Mouse (Mus musculus): ENCODE results near the gene Ppp1r13b. TPM values are rescaled to one million over a fixed set of nuclear protein-coding genes. Genes with fewer than 3 reads are reported as not detected.
"Not testable (repeated sequence)": the region's sequence is repeated elsewhere in the genome, so short reads cannot be mapped to it uniquely, and the experiment has no call there.

The Ppp1r13b gene
- 7.3 and 8.1 TPM in 2 replicates for polyA plus RNA-seq (2016; fragmentation: Nextera tagmentation; extraction: Ambion mirVana)

GRCm38 (mm10) chr12:111907970-111908681 lies at the start of gene Ppp1r13b:
Gene Ppp1r13b, minus strand, starts transcription at chr12:111908110.
- Histone ChIP-seq H3K4me3 (peak within 1 kb of the TSS; percentile 85), H3K4me2 (peak within 1 kb of the TSS; percentile 99), H3K27ac (peak within 1 kb of the TSS; percentile 98), H3K36me3 (no peaks in the 10 kb centered on the region), H3K27me3 (replicated peaks) (peaks cover 4% of the 10 kb centered on the region), H3K9ac (peak within 1 kb of the TSS; percentile 82), H3K4me1 (peaks cover 35% of the 10 kb centered on the region), H3K9me3 (replicated peaks) (no peaks in the 10 kb centered on the region)
- WGBS (ENCODE audit: insufficient replicate concordance), result 2% methylated on average over 76 of the region's 80 CpGs
- ATAC-seq, result peak; percentile 94

- 70% methylated on average over 5 of the region's 5 CpGs for WGBS (ENCODE audit: insufficient replicate concordance)
- Histone ChIP-seq H3K9me3 (replicated peaks) (no peaks in the 10 kb centered on the region; the same call in 1 of the 2 replicates), H3K9ac (no peak overlapping the region), H3K27me3 (replicated peaks) (no peaks in the 10 kb centered on the region), H3K4me1 (peaks cover 12% of the 10 kb centered on the region; the same call in 1 of the 2 replicates), H3K4me3 (no peak overlapping the region), H3K27ac (no peak overlapping the region), H3K36me3 (peaks cover 21% of the 10 kb centered on the region), H3K4me2 (no peak overlapping the region)
- ATAC-seq, result no peak
Observed at GRCm38 (mm10) chr12:111956173-111956572, 48.3 kb upstream of the Ppp1r13b start.

GRCm38 (mm10) chr12:111951701-111952100 lies 43.8 kb upstream of the Ppp1r13b start:
- Histone ChIP-seq H3K27me3 (replicated peaks) (no peaks in the 10 kb centered on the region), H3K36me3 (no peaks in the 10 kb centered on the region), H3K4me1 (0 out of 2 replicates have a peak, but pooled peaks cover 7% of the 10 kb centered on the region), H3K4me2 (no peak overlapping the region), H3K9me3 (replicated peaks) (no peaks in the 10 kb centered on the region), H3K4me3 (no peak overlapping the region), H3K27ac (no peak overlapping the region), H3K9ac (no peak overlapping the region)
- WGBS (ENCODE audit: insufficient replicate concordance), result 64% methylated on average over 5 of the region's 5 CpGs
- no peak for ATAC-seq

- 58% methylated on average over 5 of the region's 5 CpGs for WGBS (ENCODE audit: insufficient replicate concordance)
- no peak overlapping the region for H3K27ac ChIP-seq
- H3K36me3 ChIP-seq, result no peaks in the 10 kb centered on the region
- ATAC-seq, result no peak
- no peak overlapping the region for H3K4me2 ChIP-seq
- peaks cover 16% of the 10 kb centered on the region for H3K4me1 ChIP-seq
- no peak overlapping the region for H3K9ac ChIP-seq
- H3K9me3 ChIP-seq (replicated peaks), result no peaks in the 10 kb centered on the region
- H3K27me3 ChIP-seq (replicated peaks), result no peaks in the 10 kb centered on the region
- no peak overlapping the region for H3K4me3 ChIP-seq
Observed at GRCm38 (mm10) chr12:111950486-111950885, 42.6 kb upstream of the Ppp1r13b start.

GRCm38 (mm10) chr12:111946716-111947115 lies 38.8 kb upstream of the Ppp1r13b start:
- no peak for ATAC-seq
- H3K4me3 ChIP-seq, result no peak overlapping the region

GRCm38 (mm10) chr12:111945765-111946655 lies 38.1 kb upstream of the Ppp1r13b start:
- 15% methylated on average over 12 of the region's 15 CpGs for WGBS (ENCODE audit: insufficient replicate concordance)
- peak overlapping the region; percentile 64 for H3K9ac ChIP-seq

More at GRCm38 (mm10) chr12:111946716-111947115, 38.8 kb upstream of the Ppp1r13b start:
- Histone ChIP-seq H3K9me3 (replicated peaks) (no peaks in the 10 kb centered on the region), H3K27me3 (replicated peaks) (no peaks in the 10 kb centered on the region), H3K4me2 (no peak overlapping the region), H3K9ac (no peak overlapping the region), H3K27ac (peak overlapping the region; percentile 68), H3K4me1 (peaks cover 49% of the 10 kb centered on the region), H3K36me3 (peaks cover 7% of the 10 kb centered on the region; the same call in 1 of the 2 replicates)
- WGBS (ENCODE audit: insufficient replicate concordance), result 18% methylated on average over 2 of the region's 2 CpGs

GRCm38 (mm10) chr12:111945115-111945514 lies 37.2 kb upstream of the Ppp1r13b start:
- Histone ChIP-seq H3K4me1 (peaks cover 50% of the 10 kb centered on the region), H3K27ac (peak overlapping the region; percentile 94), H3K4me3 (peak overlapping the region; percentile 57), H3K9me3 (replicated peaks) (no peaks in the 10 kb centered on the region), H3K27me3 (replicated peaks) (no peaks in the 10 kb centered on the region), H3K9ac (peak overlapping the region; percentile 64), H3K36me3 (peaks cover 7% of the 10 kb centered on the region; the same call in 1 of the 2 replicates), H3K4me2 (peak overlapping the region; percentile 73)
- ATAC-seq, result peak; percentile 50
- WGBS (ENCODE audit: insufficient replicate concordance), result 3% methylated on average over 8 of the region's 8 CpGs

More at GRCm38 (mm10) chr12:111945765-111946655, 38.1 kb upstream of the Ppp1r13b start:
- H3K36me3 ChIP-seq; H3K27me3 ChIP-seq (replicated peaks); H3K9me3 ChIP-seq (replicated peaks); H3K4me3 ChIP-seq: not testable (repeated sequence)
- peak overlapping the region; percentile 73 for H3K4me2 ChIP-seq
- H3K27ac ChIP-seq, result peak overlapping the region; percentile 94
- peaks cover 50% of the 10 kb centered on the region for H3K4me1 ChIP-seq
- ATAC-seq, result peak; percentile 74

GRCm38 (mm10) chr12:111944065-111944987 lies 36.4 kb upstream of the Ppp1r13b start:
- peak overlapping the region; percentile 57 for H3K4me3 ChIP-seq
- peak overlapping the region; percentile 73 for H3K9ac ChIP-seq
- not testable (repeated sequence) for H3K9me3 ChIP-seq (replicated peaks); H3K27me3 ChIP-seq (replicated peaks); H3K36me3 ChIP-seq
- peaks cover 51% of the 10 kb centered on the region for H3K4me1 ChIP-seq
- H3K27ac ChIP-seq, result peak overlapping the region; percentile 94
- H3K4me2 ChIP-seq, result peak overlapping the region; percentile 73
- ATAC-seq, result peak; percentile 80
- 5% methylated on average over 18 of the region's 20 CpGs for WGBS (ENCODE audit: insufficient replicate concordance)

- Histone ChIP-seq H3K27ac (peak overlapping the region; percentile 94), H3K4me1 (peaks cover 56% of the 10 kb centered on the region), H3K9me3 (replicated peaks) (no peaks in the 10 kb centered on the region), H3K4me2 (peak overlapping the region; percentile 73), H3K27me3 (replicated peaks) (no peaks in the 10 kb centered on the region), H3K4me3 (peak overlapping the region; percentile 57), H3K9ac (peak overlapping the region; percentile 73), H3K36me3 (peaks cover 7% of the 10 kb centered on the region; the same call in 1 of the 2 replicates)
- ATAC-seq, result peak; percentile 31
- 14% methylated on average over 10 of the region's 10 CpGs for WGBS (ENCODE audit: insufficient replicate concordance)
Observed at GRCm38 (mm10) chr12:111943421-111944064, 35.6 kb upstream of the Ppp1r13b start.

- Histone ChIP-seq H3K4me2 (no peak overlapping the region), H3K9me3 (replicated peaks) (no peaks in the 10 kb centered on the region), H3K36me3 (peaks cover 7% of the 10 kb centered on the region; the same call in 1 of the 2 replicates), H3K4me3 (no peak overlapping the region), H3K27me3 (replicated peaks) (no peaks in the 10 kb centered on the region), H3K9ac (no peak overlapping the region), H3K4me1 (peaks cover 62% of the 10 kb centered on the region), H3K27ac (0 out of 2 replicates have a peak overlapping the region, but pooled peaks have one; percentile 2)
- WGBS (ENCODE audit: insufficient replicate concordance), result 33% methylated on average over 1 of the region's 1 CpGs
- ATAC-seq, result peak; percentile 36; the same call in 1 of the 2 replicates
Observed at GRCm38 (mm10) chr12:111938623-111939177, 30.8 kb upstream of the Ppp1r13b start.
